Mouse (Mus musculus) MEL (cell line): ENCODE results near the gene Gm27029. TPM values are rescaled to one million over a fixed set of nuclear protein-coding genes. Genes with fewer than 3 reads are reported as not detected.
A peak's percentile ranks its signal among the peaks of the same experiment; 100 is the strongest.

Experiments used
- DNase-seq: peaks from one replicate; pipeline ENCODE4 v3.0.0; 2011; ENCODE audit warnings: low read depth, low spot score
- H3K27ac ChIP-seq: 2 replicates; pipeline ENCODE4 v1.5.1; 2012; ENCODE audit warnings: low read depth, mild to moderate bottlenecking, control low read depth, low read length, moderate library complexity; ENCODE audit not compliant: control insufficient read depth
- H3K27me3 ChIP-seq, 2 experiments: fragments of 150-350 bp in 1 of 2; sonication (generic) in 1 of 2; 2 replicates each; pipeline ENCODE4 v1.6.1; 2012; ENCODE audit warnings: low read length in 2 of 2, mild to moderate bottlenecking in 2 of 2, improper control_type of control experiment in 1 of 2, moderate library complexity in 1 of 2; ENCODE audit not compliant: insufficient read depth in 2 of 2, control insufficient read depth in 1 of 2
- H3K36me3 ChIP-seq, 2 experiments: 2 replicates each; pipeline ENCODE4 v1.6.1; 2012 to 2014; ENCODE audit warnings: low read length in 2 of 2, improper control_type of control experiment in 1 of 2, inconsistent platforms in 1 of 2, mild to moderate bottlenecking in 1 of 2; ENCODE audit not compliant: insufficient read depth in 2 of 2, control insufficient read depth in 1 of 2
- H3K4me1 ChIP-seq, 2 experiments: fragments of 150-350 bp in 1 of 2; sonication (generic) in 1 of 2; 2 replicates each; pipeline ENCODE4 v1.6.1; 2012; ENCODE audit warnings: low read length in 2 of 2, improper control_type of control experiment in 1 of 2, mild to moderate bottlenecking in 1 of 2; ENCODE audit not compliant: insufficient read depth in 2 of 2, control insufficient read depth in 1 of 2
- H3K4me3 ChIP-seq, 2 experiments: fragments of 150-350 bp in 1 of 2; sonication (generic) in 1 of 2; 2 replicates each; pipeline ENCODE4 v1.5.1; 2012; ENCODE audit warnings: low read depth in 2 of 2, low read length in 2 of 2, mild to moderate bottlenecking in 2 of 2, moderate library complexity in 2 of 2, control low read depth in 1 of 2, improper control_type of control experiment in 1 of 2; ENCODE audit not compliant: control insufficient read depth in 1 of 2, insufficient read depth in 1 of 2
- H3K79me2 ChIP-seq: 2 replicates; pipeline ENCODE4 v1.6.1; 2012; ENCODE audit warnings: mild to moderate bottlenecking, low read length, moderate library complexity; ENCODE audit not compliant: control insufficient read depth, poor library complexity, insufficient read depth
- H3K9ac ChIP-seq: 2 replicates; pipeline ENCODE4 v1.6.1; 2012; ENCODE audit warnings: low read depth, mild to moderate bottlenecking, control low read depth, low read length, moderate library complexity; ENCODE audit not compliant: control insufficient read depth, poor library complexity, severe bottlenecking
- H3K9me3 ChIP-seq: fragments of 150-350 bp; sonication (generic); replicated peaks from 2 replicates; pipeline ENCODE4 v1.6.1; 2012; ENCODE audit warnings: mild to moderate bottlenecking, low read length, improper control_type of control experiment, moderate library complexity; ENCODE audit not compliant: insufficient read depth
- EP300 ChIP-seq, 2 experiments: IDR thresholded peaks; 2 replicates each; pipeline ENCODE4 v1.6.1; 2011; ENCODE audit warnings: improper control_type of control experiment in 2 of 2, low read length in 2 of 2, low read depth in 1 of 2, mild to moderate bottlenecking in 1 of 2
- ETS1 ChIP-seq: IDR thresholded peaks from 2 replicates; pipeline ENCODE4 v1.6.1; 2012; ENCODE audit warnings: low read depth, mild to moderate bottlenecking, inconsistent platforms, low read length, improper control_type of control experiment, moderate library complexity
- GABPA ChIP-seq: IDR thresholded peaks from 2 replicates; pipeline ENCODE4 v1.6.1; 2012; ENCODE audit warnings: low read depth, mild to moderate bottlenecking, inconsistent platforms, low read length, improper control_type of control experiment, moderate library complexity
- GATA1 ChIP-seq: IDR thresholded peaks from 2 replicates; pipeline ENCODE4 v1.6.1; 2011; ENCODE audit warnings: low read depth, low read length, improper control_type of control experiment
- KAT2A ChIP-seq: conservative IDR thresholded peaks from 2 replicates; pipeline ENCODE4 v1.6.1; 2012; ENCODE audit warnings: low read depth, low read length, improper control_type of control experiment, inconsistent platforms
- MXI1 ChIP-seq: IDR thresholded peaks from 2 replicates; pipeline ENCODE4 v1.6.1; 2011; ENCODE audit warnings: mild to moderate bottlenecking, low read depth, low read length, improper control_type of control experiment
- MYB ChIP-seq: IDR thresholded peaks from 2 replicates; pipeline ENCODE4 v1.6.1; 2011; ENCODE audit warnings: mild to moderate bottlenecking, low read depth, low read length, improper control_type of control experiment
- NELFE ChIP-seq: IDR thresholded peaks from 2 replicates; pipeline ENCODE4 v1.6.1; 2011; ENCODE audit warnings: low read depth, low read length, improper control_type of control experiment
- POLR2AphosphoS2 ChIP-seq: IDR thresholded peaks from 2 replicates; pipeline ENCODE4 v1.6.1; 2011; ENCODE audit warnings: low read length, improper control_type of control experiment
- RCOR1 ChIP-seq: IDR thresholded peaks from 2 replicates; pipeline ENCODE4 v1.6.1; 2012; ENCODE audit warnings: low read depth, mild to moderate bottlenecking, inconsistent platforms, low read length, improper control_type of control experiment
- SIN3A ChIP-seq: IDR thresholded peaks from 2 replicates; pipeline ENCODE4 v1.6.1; 2012; ENCODE audit warnings: low read length, improper control_type of control experiment, inconsistent platforms
- TAL1 ChIP-seq: IDR thresholded peaks from 2 replicates; pipeline ENCODE4 v1.6.1; 2012; ENCODE audit warnings: mild to moderate bottlenecking, inconsistent platforms, low read length, moderate library complexity, mixed read lengths
- TCF12 ChIP-seq: IDR thresholded peaks from 2 replicates; pipeline ENCODE4 v1.6.1; 2014; ENCODE audit warnings: low read depth, mild to moderate bottlenecking, inconsistent platforms, low read length, improper control_type of control experiment, moderate library complexity
- UBTF ChIP-seq: IDR thresholded peaks from 2 replicates; pipeline ENCODE4 v1.6.1; 2012; ENCODE audit warnings: low read depth, mild to moderate bottlenecking, inconsistent platforms, low read length, improper control_type of control experiment, moderate library complexity, borderline replicate concordance; ENCODE audit not compliant: insufficient read depth
- USF1 ChIP-seq: IDR thresholded peaks from 2 replicates; pipeline ENCODE4 v1.6.1; 2014; ENCODE audit warnings: low read depth, mild to moderate bottlenecking, inconsistent platforms, low read length, improper control_type of control experiment, moderate library complexity
- ZKSCAN1 ChIP-seq: IDR thresholded peaks from 2 replicates; pipeline ENCODE4 v1.6.1; 2012; ENCODE audit warnings: low read depth, mild to moderate bottlenecking, inconsistent platforms, low read length, improper control_type of control experiment, moderate library complexity
- ZMIZ1 ChIP-seq: IDR thresholded peaks from 2 replicates; pipeline ENCODE4 v1.6.1; 2012; ENCODE audit warnings: low read depth, mild to moderate bottlenecking, inconsistent platforms, low read length, improper control_type of control experiment, moderate library complexity
- ZNF384 ChIP-seq: IDR thresholded peaks from 2 replicates; pipeline ENCODE4 v1.6.1; 2012; ENCODE audit warnings: low read depth, mild to moderate bottlenecking, inconsistent platforms, low read length, improper control_type of control experiment
- polyA plus RNA-seq, 2 experiments: library from polyadenylated mRNA; stranded (reverse) in 1 of 2; unstranded in 1 of 2; fragments of >175 nt in 1 of 2; fragments of >200 nt in 1 of 2; gene quantifications; 2 replicates each; pipeline versions ENCODE4 v1.2.1 to v1.2.4; 2012; ENCODE audit warnings: low replicate concordance in 2 of 2, low read depth in 1 of 2; ENCODE audit not compliant: insufficient read length in 2 of 2, insufficient read depth in 1 of 2, missing spikeins in 1 of 2
- total RNA-seq: library from RNA; depleted of rRNA; stranded (reverse); fragments of 300-350 nt; gene quantifications from 2 replicates; pipeline ENCODE4 v1.2.3, GENCODE M21; 2012; rRNA removed

Gm27029 gene
- total and polyA plus RNA-seq, 3 experiments: 4.2 to 6.8 TPM; not detected in 1

GRCm38 (mm10) chr11:101357505-101358182, 67.0 kb downstream of the Gm27029 start:
- Histone ChIP-seq H3K4me3 (no peak overlapping the region), H3K36me3 (peaks cover 0 to 10% of the 10 kb centered on the region in 2 experiments; a peak in 2 of 4 replicates), H3K9ac (no peak overlapping the region), H3K4me1 (peaks cover 11 to 14% of the 10 kb centered on the region in 2 experiments), H3K79me2 (no peaks in the 10 kb centered on the region), H3K9me3 (no peaks in the 10 kb centered on the region), H3K27me3 (peaks cover 0 to 8% of the 10 kb centered on the region in 2 experiments; a peak in 3 of 4 replicates), H3K27ac (no peak overlapping the region)
- TF ChIP-seq ZMIZ1 (no peak), ETS1 (peak; percentile 43; the same call in 1 of the 2 replicates), GATA1 (peak; percentile 75), USF1 (no peak), GABPA (no peak), SIN3A (peak; percentile 25), UBTF (no peak), TAL1 (peak; percentile 21; the same call in 1 of the 2 replicates), NELFE (no peak), EP300 (IDR thresholded peaks at IDR 0.05; ENCODE audit: low read depth in 1 of 2, low read length in 2 of 2) (peak; percentile 50 to 80), TCF12 (peak; percentile 75; the same call in 1 of the 2 replicates), RCOR1 (peak; percentile 79), MXI1 (no peak), KAT2A (no peak), ZNF384 (peak; percentile 95), POLR2AphosphoS2 (no peak), ZKSCAN1 (no peak), MYB (peak; percentile 52; the same call in 1 of the 2 replicates)
- peak; percentile 84 for DNase-seq

Other genes starting within 250 kb of the Gm27029 start
- gene Ccr10, start 249.4 kb downstream of the Gm27029 start, total RNA-seq: not detected in 2 replicates
- gene Ccr10, start 249.4 kb downstream of the Gm27029 start, polyA plus RNA-seq: not detected
- 5.0 and 6.3 TPM in 2 replicates for gene Ezh1, start 198.3 kb downstream of the Gm27029 start, total RNA-seq
- 1 to 10 TPM in 1 of 2 experiments, not detected in 1; 8.4 TPM for gene Ezh1, start 198.3 kb downstream of the Gm27029 start, polyA plus RNA-seq
- 0.12 TPM in 1 of 2 replicates, not detected in the other for gene Ramp2, start 178.8 kb downstream of the Gm27029 start, total RNA-seq
- not detected for gene Ramp2, start 178.8 kb downstream of the Gm27029 start, polyA plus RNA-seq
- 68.4 and 75.5 TPM in 2 replicates for gene Vps25, start 171.1 kb downstream of the Gm27029 start, total RNA-seq
- 100 to 1,000 TPM in 1 of 2 experiments, not detected in 1; 107 TPM for gene Vps25, start 171.1 kb downstream of the Gm27029 start, polyA plus RNA-seq
- gene Wnk4, start 164.2 kb downstream of the Gm27029 start, total RNA-seq: 0.72 and 0.92 TPM in 2 replicates
- 1 to 10 TPM in 1 of 2 experiments, not detected in 1; 3.4 TPM for gene Wnk4, start 164.2 kb downstream of the Gm27029 start, polyA plus RNA-seq
- 2.4 TPM in 2 replicates for gene Cntd1, start 145.8 kb downstream of the Gm27029 start, total RNA-seq
- gene Cntd1, start 145.8 kb downstream of the Gm27029 start, polyA plus RNA-seq: under 1 TPM in 1 of 2 experiments, not detected in 1; 0.84 TPM
- 294 and 325 TPM in 2 replicates for gene Coa3, start 145.7 kb downstream of the Gm27029 start, total RNA-seq
- 100 to 1,000 TPM in 1 of 2 experiments, not detected in 1; 120 TPM for gene Coa3, start 145.7 kb downstream of the Gm27029 start, polyA plus RNA-seq
- gene Becn1, start 122.5 kb downstream of the Gm27029 start, total RNA-seq: 167 and 181 TPM in 2 replicates
- 100 to 1,000 TPM in 1 of 2 experiments, not detected in 1; 122 TPM for gene Becn1, start 122.5 kb downstream of the Gm27029 start, polyA plus RNA-seq
- 129 and 139 TPM in 2 replicates for gene Psme3, start 108.6 kb downstream of the Gm27029 start, total RNA-seq
- 100 to 1,000 TPM; 369 to 446 TPM for gene Psme3, start 108.6 kb downstream of the Gm27029 start, polyA plus RNA-seq
- 9.1 and 12.1 TPM in 2 replicates for gene Aoc2, start 99.7 kb downstream of the Gm27029 start, total RNA-seq
- 10 to 100 TPM in 1 of 2 experiments, not detected in 1; 21.1 TPM for gene Aoc2, start 99.7 kb downstream of the Gm27029 start, polyA plus RNA-seq
- gene Aoc3, start 94.2 kb downstream of the Gm27029 start, total RNA-seq: 0.62 and 0.69 TPM in 2 replicates
- gene Aoc3, start 94.2 kb downstream of the Gm27029 start, polyA plus RNA-seq: 1 to 10 TPM in 1 of 2 experiments, not detected in 1; 2.2 TPM
- not detected in 2 replicates for gene G6pc, start 57.2 kb downstream of the Gm27029 start, total RNA-seq
- gene G6pc, start 57.2 kb downstream of the Gm27029 start, polyA plus RNA-seq: not detected
- 133 TPM in 2 replicates for gene Aarsd1, start 7.2 kb downstream of the Gm27029 start, total RNA-seq
- gene Aarsd1, start 7.2 kb downstream of the Gm27029 start, polyA plus RNA-seq: 100 to 1,000 TPM in 1 of 2 experiments, 10 to 100 TPM in 1; 80.5 to 371 TPM
- 8.5 and 9.2 TPM in 2 replicates for gene Rundc1, start 289 bp upstream of the Gm27029 start, total RNA-seq
- 10 to 100 TPM in 1 of 2 experiments, not detected in 1; 13.1 TPM for gene Rundc1, start 289 bp upstream of the Gm27029 start, polyA plus RNA-seq
- 1.4 and 1.6 TPM in 2 replicates for gene Ptges3l, start 537 bp upstream of the Gm27029 start, total RNA-seq
- 1 to 10 TPM in 1 of 2 experiments, not detected in 1; 2.3 TPM for gene Ptges3l, start 537 bp upstream of the Gm27029 start, polyA plus RNA-seq
- gene Rpl27, start 17.5 kb upstream of the Gm27029 start, total RNA-seq: 2,405 and 2,621 TPM in 2 replicates
- 100 to 1,000 TPM in 1 of 2 experiments, not detected in 1; 595 TPM for gene Rpl27, start 17.5 kb upstream of the Gm27029 start, polyA plus RNA-seq
- 37.5 and 64.4 TPM in 2 replicates for gene Ifi35, start 23.6 kb upstream of the Gm27029 start, total RNA-seq
- 100 to 1,000 TPM in 1 of 2 experiments, 10 to 100 TPM in 1; 35.5 to 146 TPM for gene Ifi35, start 23.6 kb upstream of the Gm27029 start, polyA plus RNA-seq
- gene Rnd2, start 40.2 kb upstream of the Gm27029 start, total RNA-seq: 4.2 and 6.4 TPM in 2 replicates
- gene Rnd2, start 40.2 kb upstream of the Gm27029 start, polyA plus RNA-seq: 10 to 100 TPM in 1 of 2 experiments, not detected in 1; 18.6 TPM
- 43.9 and 49.5 TPM in 2 replicates for gene Vat1, start 41.4 kb upstream of the Gm27029 start, total RNA-seq
- 100 to 1,000 TPM in 1 of 2 experiments, not detected in 1; 125 TPM for gene Vat1, start 41.4 kb upstream of the Gm27029 start, polyA plus RNA-seq
- 35.3 and 37.1 TPM in 2 replicates for gene Brca1, start 127.2 kb upstream of the Gm27029 start, total RNA-seq
- gene Brca1, start 127.2 kb upstream of the Gm27029 start, polyA plus RNA-seq: 1,000 to 10,000 TPM in 1 of 2 experiments, 10 to 100 TPM in 1; 25.7 to 1,155 TPM
- 38.6 and 39.4 TPM in 2 replicates for gene Nbr1, start 127.4 kb upstream of the Gm27029 start, total RNA-seq
- 10 to 100 TPM in 1 of 2 experiments, not detected in 1; 52.3 TPM for gene Nbr1, start 127.4 kb upstream of the Gm27029 start, polyA plus RNA-seq
- 0.23 and 0.36 TPM in 2 replicates for gene Tmem106a, start 157.4 kb upstream of the Gm27029 start, total RNA-seq
- under 1 TPM in 1 of 2 experiments, not detected in 1; 0.81 TPM for gene Tmem106a, start 157.4 kb upstream of the Gm27029 start, polyA plus RNA-seq
- not detected in 2 replicates for gene Gm11634, start 174.5 kb upstream of the Gm27029 start, total RNA-seq
- gene Gm11634, start 174.5 kb upstream of the Gm27029 start, polyA plus RNA-seq: not detected
- 6.5 and 6.7 TPM in 2 replicates for gene Rdm1, start 202.4 kb upstream of the Gm27029 start, total RNA-seq
- gene Rdm1, start 202.4 kb upstream of the Gm27029 start, polyA plus RNA-seq: 1 to 10 TPM in 1 of 2 experiments, not detected in 1; 6.8 TPM
- 0.23 and 0.33 TPM in 2 replicates for gene Arl4d, start 240.7 kb upstream of the Gm27029 start, total RNA-seq
- under 1 TPM in 1 of 2 experiments, not detected in 1; 0.17 TPM for gene Arl4d, start 240.7 kb upstream of the Gm27029 start, polyA plus RNA-seq